Mouse (Mus musculus) kidney, embryonic 14.5 days (tissue): ENCODE results near the gene Ttc32. TPM values are rescaled to one million over a fixed set of nuclear protein-coding genes. Genes with fewer than 3 reads are reported as not detected.
"Not testable (repeated sequence)": the region's sequence is repeated elsewhere in the genome, so short reads cannot be mapped to it uniquely, and the experiment has no call there.

Source experiments
- ATAC-seq: fragments of 200-750 bp; cut with Nextera tagmentation; 2 replicates; pipeline ENCODE4 v1.8.0; 2017; ENCODE audit warnings: moderate number of reproducible peaks, mild to moderate bottlenecking, moderate TSS enrichment, moderate library complexity; ENCODE audit not compliant: low FRiP score, low TSS enrichment
- H3K27ac ChIP-seq: fragments of 300-500 bp; sonication (generic); 2 replicates; pipeline ENCODE4 v1.5.1; 2014; ENCODE audit warnings: low read depth, mild to moderate bottlenecking, low read length, moderate library complexity, mixed read lengths
- H3K27me3 ChIP-seq: fragments of 300-500 bp; sonication (generic); 2 replicates; pipeline ENCODE4 v1.6.1; 2014; ENCODE audit warnings: mild to moderate bottlenecking, low read length; ENCODE audit not compliant: control insufficient read depth, insufficient read depth
- H3K36me3 ChIP-seq: fragments of 300-500 bp; sonication (generic); 2 replicates; pipeline ENCODE4 v1.6.1; 2014; ENCODE audit warnings: low read length, mixed read lengths; ENCODE audit not compliant: control insufficient read depth, insufficient read depth
- H3K4me1 ChIP-seq: fragments of 300-500 bp; sonication (generic); 2 replicates; pipeline ENCODE4 v1.6.1; 2014; ENCODE audit warnings: low read length, mixed read lengths; ENCODE audit not compliant: control insufficient read depth, insufficient read depth
- H3K4me2 ChIP-seq: fragments of 300-500 bp; sonication (generic); replicated peaks from 2 replicates; pipeline ENCODE4 v1.6.1; 2014; ENCODE audit warnings: low read depth, mild to moderate bottlenecking, low read length
- H3K4me3 ChIP-seq: fragments of 300-500 bp; sonication (generic); 2 replicates; pipeline ENCODE4 v1.5.1; 2014; ENCODE audit warnings: mild to moderate bottlenecking, low read length
- H3K9ac ChIP-seq: fragments of 300-500 bp; sonication (generic); 2 replicates; pipeline ENCODE4 v1.6.1; 2014; ENCODE audit warnings: low read depth, mild to moderate bottlenecking, low read length, moderate library complexity
- H3K9me3 ChIP-seq: fragments of 300-500 bp; sonication (generic); 2 replicates; pipeline ENCODE4 v1.6.1; 2016; ENCODE audit warnings: low read length; ENCODE audit not compliant: control insufficient read depth
- WGBS: fragments of 180-500 bp; shearing (Covaris S2); extraction: QIAGEN DNeasy Blood & Tissue Kit; methylation state at CpG from one replicate; pipeline ENCODE4 v1.1.7; 2014; 5-methylcytosine and 5-hydroxymethylcytosine counted together
- polyA plus RNA-seq: library from polyadenylated mRNA; unstranded; fragments of >200 nt; fragmentation: Nextera tagmentation; extraction: Ambion mirVana; gene quantifications from 2 replicates; pipeline ENCODE4 v1.2.1, GENCODE M21; 2014

Ttc32 gene
- polyA plus RNA-seq, 1 experiment from 2014 or later, result 26.1 TPM

DNA sequence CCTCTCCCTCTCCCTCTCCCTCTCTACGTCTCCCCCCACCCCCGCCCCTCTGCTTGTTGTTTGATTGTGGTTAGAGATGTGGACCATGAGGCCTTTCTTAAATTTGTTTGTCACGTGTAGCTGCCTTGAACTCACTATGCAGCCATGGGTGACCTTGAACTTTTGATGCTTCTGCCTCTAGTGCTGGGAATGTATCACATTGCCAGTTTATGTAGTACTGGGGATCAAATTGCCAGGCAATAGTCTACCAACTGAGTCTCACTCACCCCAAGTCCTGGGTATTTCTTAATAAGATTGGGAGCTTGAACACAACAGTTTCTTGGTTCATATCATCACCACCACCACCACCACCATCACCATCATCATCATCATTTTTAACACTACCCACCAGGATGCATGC lies 8.8 kb upstream of the Ttc32 start:
- Histone ChIP-seq H3K36me3 (no peaks in the 10 kb centered on the region), H3K27me3 (no peaks in the 10 kb centered on the region), H3K4me3 (no peak overlapping the region), H3K9me3 (no peaks in the 10 kb centered on the region), H3K4me1 (no peaks in the 10 kb centered on the region), H3K4me2 (no peak overlapping the region), H3K9ac (no peak overlapping the region), H3K27ac (no peak overlapping the region)
- 64% methylated on average over 3 of the region's 3 CpGs for WGBS
- ATAC-seq, result no peak

DNA sequence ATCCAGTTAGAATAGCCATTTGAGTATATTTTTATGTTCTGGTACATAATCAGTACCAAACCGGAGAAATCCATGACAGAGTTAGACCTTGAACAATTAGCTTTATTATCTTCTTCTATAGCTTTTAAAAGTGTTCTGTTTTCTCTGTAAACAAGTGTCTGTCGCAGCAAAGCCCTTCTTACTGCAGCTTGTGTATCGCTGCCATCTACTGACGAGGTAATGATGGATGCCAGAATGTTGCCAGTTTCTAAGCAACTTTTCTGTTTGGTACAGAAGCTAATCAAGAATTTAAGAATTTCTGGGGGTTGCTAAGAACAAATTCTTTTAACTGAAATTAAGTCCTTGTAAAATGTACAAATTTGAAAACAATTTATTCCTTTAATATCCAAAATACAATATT lies 6.8 kb upstream of the Ttc32 start:
- Histone ChIP-seq H3K4me2 (no peak overlapping the region), H3K36me3 (peaks cover 2% of the 10 kb centered on the region; the same call in 1 of the 2 replicates), H3K9me3 (no peaks in the 10 kb centered on the region), H3K9ac (no peak overlapping the region), H3K27ac (no peak overlapping the region), H3K4me3 (no peak overlapping the region), H3K4me1 (no peaks in the 10 kb centered on the region), H3K27me3 (no peaks in the 10 kb centered on the region)
- 47% methylated on average over 4 of the region's 4 CpGs for WGBS
- no peak for ATAC-seq

DNA sequence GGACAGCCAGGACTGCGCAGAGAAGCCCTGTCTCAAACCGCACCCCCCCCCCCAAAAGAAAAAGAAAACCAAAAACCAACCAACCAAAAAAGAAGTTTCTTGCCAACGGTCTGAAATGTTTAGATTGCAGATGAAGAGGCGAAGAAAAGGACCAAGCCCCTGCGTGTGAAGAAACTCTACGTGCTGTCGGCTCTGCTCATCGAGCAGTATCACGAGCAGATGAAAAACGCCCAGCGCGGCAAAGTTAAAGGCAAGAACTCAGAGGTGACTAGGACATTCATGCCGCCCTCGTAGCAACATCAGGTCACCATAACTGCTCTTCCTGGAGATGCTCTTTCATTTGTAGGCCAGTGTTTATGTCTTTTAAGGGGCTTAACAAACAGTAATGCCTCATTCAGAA lies 5.7 kb upstream of the Ttc32 start:
- H3K36me3 ChIP-seq, result peaks cover 4% of the 10 kb centered on the region; the same call in 1 of the 2 replicates
- no peak overlapping the region for H3K4me3 ChIP-seq
- 91% methylated on average over 14 of the region's 14 CpGs for WGBS
- H3K9me3 ChIP-seq, result no peaks in the 10 kb centered on the region
- no peak overlapping the region for H3K4me2 ChIP-seq
- H3K9ac ChIP-seq, result no peak overlapping the region
- no peak overlapping the region for H3K27ac ChIP-seq
- H3K27me3 ChIP-seq, result no peaks in the 10 kb centered on the region
- H3K4me1 ChIP-seq, result no peaks in the 10 kb centered on the region
- ATAC-seq, result no peak

DNA sequence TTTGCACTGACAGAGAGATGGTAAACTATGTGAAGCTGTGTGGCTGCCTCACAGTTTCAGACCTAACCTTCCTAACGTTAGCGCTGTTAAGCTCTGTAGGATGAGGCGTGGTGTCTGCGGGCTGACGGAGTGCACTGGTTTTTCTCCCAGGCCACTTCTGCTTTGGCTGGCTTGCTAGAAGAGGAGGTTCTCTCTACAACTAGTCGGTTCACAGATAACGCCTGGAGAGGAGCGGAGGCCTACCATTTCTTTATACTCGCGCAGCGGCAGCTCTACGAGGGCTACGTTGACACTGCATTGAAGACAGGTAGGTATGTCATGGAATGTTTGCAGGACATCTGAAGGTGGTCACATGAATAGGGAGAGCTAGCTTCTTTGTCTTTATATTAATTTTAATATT lies 5.1 kb upstream of the Ttc32 start:
- ATAC-seq, result no peak
- H3K27me3 ChIP-seq, result no peaks in the 10 kb centered on the region
- H3K9ac ChIP-seq, result no peak overlapping the region
- 86% methylated on average over 13 of the region's 13 CpGs for WGBS
- no peaks in the 10 kb centered on the region for H3K9me3 ChIP-seq
- H3K27ac ChIP-seq, result no peak overlapping the region
- peaks cover 4% of the 10 kb centered on the region; the same call in 1 of the 2 replicates for H3K36me3 ChIP-seq
- H3K4me3 ChIP-seq, result no peak overlapping the region
- no peaks in the 10 kb centered on the region for H3K4me1 ChIP-seq
- H3K4me2 ChIP-seq, result no peak overlapping the region

DNA sequence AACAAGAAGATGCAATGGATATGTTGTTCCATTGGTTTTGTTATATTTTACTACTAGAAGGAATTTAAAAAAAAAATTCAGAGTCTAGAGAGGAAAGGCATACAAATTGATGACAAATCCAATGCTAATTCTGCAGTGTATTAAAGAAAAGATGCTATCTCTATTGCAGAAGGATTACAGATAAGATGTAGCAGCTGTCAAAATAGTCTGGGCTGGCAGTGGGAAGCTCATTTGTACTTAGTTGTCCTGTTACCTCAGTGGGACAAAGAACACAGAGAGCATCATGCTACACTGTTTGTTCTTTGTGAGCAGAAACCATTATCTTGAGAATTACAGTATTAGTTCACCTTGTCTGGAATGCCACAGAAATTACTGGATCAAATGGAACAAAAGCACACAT lies 3.0 kb upstream of the Ttc32 start:
- no peak for ATAC-seq
- H3K4me3 ChIP-seq, result no peak overlapping the region
- H3K36me3 ChIP-seq, result peaks cover 4% of the 10 kb centered on the region; the same call in 1 of the 2 replicates
- no peaks in the 10 kb centered on the region for H3K9me3 ChIP-seq
- H3K9ac ChIP-seq, result no peak overlapping the region
- H3K27ac ChIP-seq, result no peak overlapping the region
- no peaks in the 10 kb centered on the region for H3K27me3 ChIP-seq
- no peaks in the 10 kb centered on the region for H3K4me1 ChIP-seq
- no peak overlapping the region for H3K4me2 ChIP-seq

DNA sequence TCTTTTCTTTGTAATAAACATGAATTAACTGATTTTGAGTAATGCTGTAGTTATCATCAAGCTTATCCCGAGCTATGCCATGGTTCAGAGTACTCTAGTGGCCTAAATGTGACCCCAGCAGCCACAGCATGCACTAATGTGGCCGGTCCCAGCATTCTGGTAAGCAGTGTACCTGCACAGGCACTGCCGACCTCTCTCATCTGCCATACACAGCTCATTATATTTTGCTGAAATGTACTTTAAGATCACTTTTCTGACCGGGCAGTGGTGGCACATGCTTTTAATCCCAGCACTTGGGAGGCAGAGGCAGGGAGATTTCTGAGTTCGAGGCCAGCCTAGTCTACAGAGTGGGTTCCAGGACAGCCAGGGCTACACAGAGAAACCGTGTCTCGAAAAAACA lies 981 bp upstream of the Ttc32 start:
- not testable (repeated sequence) for H3K27me3 ChIP-seq, ATAC-seq, H3K9ac ChIP-seq, H3K4me1 ChIP-seq, H3K36me3 ChIP-seq, H3K4me2 ChIP-seq, H3K9me3 ChIP-seq, H3K27ac ChIP-seq, H3K4me3 ChIP-seq
- WGBS, result 91% methylated on average over 7 of the region's 7 CpGs

DNA sequence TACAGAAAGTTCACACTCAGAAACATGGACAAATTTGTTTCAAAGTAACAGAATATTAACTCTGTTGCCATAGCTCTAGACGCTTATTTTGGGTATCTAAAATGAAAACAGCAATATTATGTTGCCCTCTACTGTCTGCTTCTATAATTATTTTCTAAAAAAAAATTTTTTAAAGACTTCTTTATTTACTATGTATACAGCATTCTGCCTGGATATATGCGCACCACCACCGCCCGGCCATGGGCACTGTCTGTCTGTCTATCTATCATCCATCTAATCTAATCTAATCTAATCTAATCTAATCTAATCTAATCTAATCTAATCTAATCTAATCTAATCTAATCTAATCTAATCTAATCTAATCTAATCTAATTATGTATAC lies 300 bp upstream of the Ttc32 start:
- Histone ChIP-seq H3K4me1 (no peaks in the 10 kb centered on the region), H3K27me3 (no peaks in the 10 kb centered on the region), H3K4me3 (peak overlapping the region; percentile 47), H3K9me3 (no peaks in the 10 kb centered on the region), H3K9ac (peak overlapping the region; percentile 82), H3K4me2 (peak overlapping the region; percentile 55; the same call in 1 of the 2 replicates), H3K27ac (peak overlapping the region; percentile 99), H3K36me3 (peaks cover 4% of the 10 kb centered on the region; the same call in 1 of the 2 replicates)
- WGBS, result 52% methylated on average over 4 of the region's 4 CpGs
- ATAC-seq, result peak; percentile 53

DNA sequence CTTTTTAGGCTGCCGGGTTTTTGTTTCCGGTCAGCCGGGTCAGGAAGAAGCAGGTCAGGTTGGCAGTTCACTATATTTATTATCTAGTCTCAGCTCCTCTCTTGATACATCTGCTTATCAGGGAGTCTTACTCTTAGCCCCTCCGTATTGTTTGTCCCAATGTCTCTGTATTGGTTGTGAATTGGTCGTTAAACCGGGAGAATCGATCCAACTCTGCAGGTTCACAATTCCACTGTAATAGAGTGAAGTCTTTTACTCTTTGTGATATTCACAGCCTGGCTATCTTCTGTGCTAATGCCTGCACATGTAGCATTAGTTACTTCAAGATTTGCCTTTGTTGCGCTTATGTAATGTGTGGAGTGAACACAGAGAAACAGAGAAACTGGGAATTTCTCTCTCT lies 1.4 kb downstream of the Ttc32 start:
- WGBS, result 51% methylated on average over 8 of the region's 8 CpGs

DNA sequence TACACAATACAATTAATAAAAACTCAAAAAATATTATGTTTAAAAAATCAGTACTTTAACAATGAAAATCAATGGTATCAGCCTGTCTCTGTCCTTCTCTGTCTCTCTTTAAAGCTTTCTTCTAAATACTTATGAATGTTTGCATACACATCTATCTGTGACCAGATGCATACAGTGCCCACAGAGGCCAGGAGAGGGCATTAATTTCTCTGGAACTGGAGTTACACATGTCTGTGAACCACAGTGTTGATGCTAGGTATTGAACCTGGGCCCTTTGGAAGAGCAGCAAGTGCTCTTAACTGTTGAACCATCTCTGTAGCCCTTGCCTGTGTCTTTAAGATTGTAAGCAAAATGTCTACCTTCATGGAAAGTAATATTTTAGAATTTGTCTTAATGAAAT lies 3.3 kb downstream of the Ttc32 start:
- H3K36me3 ChIP-seq, result peaks cover under 1% of the 10 kb centered on the region; the same call in 1 of the 2 replicates
- H3K9ac ChIP-seq, result no peak overlapping the region
- H3K4me1 ChIP-seq, result no peaks in the 10 kb centered on the region
- no peak overlapping the region for H3K4me2 ChIP-seq
- H3K4me3 ChIP-seq, result no peak overlapping the region
- H3K9me3 ChIP-seq, result no peaks in the 10 kb centered on the region
- ATAC-seq, result no peak
- no peak overlapping the region for H3K27ac ChIP-seq
- H3K27me3 ChIP-seq, result no peaks in the 10 kb centered on the region

More for the DNA sequence above, 1.4 kb downstream of the Ttc32 start:
- ATAC-seq, result no peak
- Histone ChIP-seq H3K4me2 (peak overlapping the region; percentile 55), H3K36me3 (peaks cover 4% of the 10 kb centered on the region; the same call in 1 of the 2 replicates), H3K27ac (peak overlapping the region; percentile 99; the same call in 1 of the 2 replicates), H3K4me3 (peak overlapping the region; percentile 47), H3K9me3 (no peaks in the 10 kb centered on the region), H3K9ac (peak overlapping the region; percentile 82), H3K27me3 (no peaks in the 10 kb centered on the region), H3K4me1 (no peaks in the 10 kb centered on the region)
